Mouse (Mus musculus) lung, postnatal 0 days (tissue): ENCODE data around the gene B3glct.
A peak's percentile ranks its signal among the peaks of the same experiment; 100 is the strongest.

ENCODE experiments used
- CTCF ChIP-seq: IDR thresholded peaks from 2 replicates; pipeline ENCODE4 v1.5.1; 2016; ENCODE audit warnings: antibody characterized with exemption, mild to moderate bottlenecking
- EP300 ChIP-seq: IDR thresholded peaks from 2 replicates; pipeline ENCODE4 v1.6.1; 2016; ENCODE audit warnings: antibody characterized with exemption, mild to moderate bottlenecking, control low read depth

- TF ChIP-seq CTCF, result peak; percentile 42
- TF ChIP-seq EP300, result no peak
Measured at GRCm38 (mm10) chr5:149711545-149711944, 33.5 kb downstream of the B3glct start.
